Mouse (Mus musculus): ENCODE results near the gene Tgfbr2. TPM values are rescaled to one million over a fixed set of nuclear protein-coding genes. Genes with fewer than 3 reads are reported as not detected.
"Not testable (repeated sequence)": the region's sequence is repeated elsewhere in the genome, so short reads cannot be mapped to it uniquely, and the experiment has no call there.

Tgfbr2 gene
- polyA plus RNA-seq, 1 experiment from 2014 or later, result 108 TPM

GRCm38 (mm10) chr9:116083726-116084323, 91.3 kb downstream of the Tgfbr2 start:
- POLR2A ChIA-PET, result no interaction called here
- no peaks in the 10 kb centered on the region for H3K27me3 ChIP-seq
- no peak for ATAC-seq
- CTCF ChIA-PET, result interaction anchor here (1.0 kb wide), 2 partner anchors 11 to 12 kb away, joined by 3 to 4 read pairs; no protein-coding TSS in a partner anchor
- no peak for DNase-seq (ENCODE audit: low read depth, low spot score)
- in situ Hi-C loops (cut with MboI; ENCODE audit: low pct_unique_long_range_greater_than_20kb), result loop anchor here (10.0 kb wide), 1 partner anchor 301 kb away; no protein-coding TSS in a partner anchor
- TF ChIP-seq CTCF (IDR thresholded peaks at IDR 0.05), result no peak

GRCm38 (mm10) chr9:116083300-116083699, 91.9 kb downstream of the Tgfbr2 start:
- ChIA-PET CTCF (interaction anchor here (1.0 kb wide), 2 partner anchors 11 to 12 kb away, joined by 3 to 4 read pairs; no protein-coding TSS in a partner anchor), POLR2A (no interaction called here)
- H3K27me3 ChIP-seq, result no peaks in the 10 kb centered on the region
- in situ Hi-C loops (cut with MboI; ENCODE audit: low pct_unique_long_range_greater_than_20kb), result loop anchor here (10.0 kb wide), 1 partner anchor 302 kb away; no protein-coding TSS in a partner anchor
- ATAC-seq (no peak), DNase-seq (ENCODE audit: low read depth, low spot score) (no peak)
- no peak for TF ChIP-seq CTCF (IDR thresholded peaks at IDR 0.05)

DNA sequence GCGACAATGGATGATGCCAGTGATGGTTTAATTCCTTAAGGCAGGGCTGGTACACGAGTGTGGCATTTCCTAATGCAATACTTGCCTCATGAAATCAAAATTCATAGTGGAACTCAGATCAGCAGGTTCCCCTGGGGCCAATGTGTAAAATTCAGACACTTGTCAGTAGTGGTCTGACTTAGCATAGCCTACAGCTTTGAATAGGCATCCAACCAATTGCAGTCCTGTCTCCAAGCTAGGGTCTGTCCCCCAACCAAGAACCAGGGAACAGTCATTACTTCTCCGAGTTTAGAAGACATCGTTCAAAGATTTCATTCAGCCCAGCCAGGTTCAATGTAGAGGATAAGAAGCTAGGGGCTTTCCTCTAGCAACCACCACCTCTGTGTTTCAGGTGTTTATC, 93.4 kb downstream of the Tgfbr2 start:
- in situ Hi-C loops (cut with MboI; ENCODE audit: low pct_unique_long_range_greater_than_20kb), result loop anchor here (10.0 kb wide), 1 partner anchor 303 kb away; no protein-coding TSS in a partner anchor
- H3K27me3 ChIP-seq, result no peaks in the 10 kb centered on the region
- ATAC-seq (no peak), DNase-seq (ENCODE audit: low read depth, low spot score) (no peak)
- no peak for TF ChIP-seq CTCF (IDR thresholded peaks at IDR 0.05)
- ChIA-PET CTCF (interaction anchor here (1.1 kb wide), 1 partner anchor 22 kb away, joined by 3 read pairs; no protein-coding TSS in a partner anchor), POLR2A (no interaction called here)

DNA sequence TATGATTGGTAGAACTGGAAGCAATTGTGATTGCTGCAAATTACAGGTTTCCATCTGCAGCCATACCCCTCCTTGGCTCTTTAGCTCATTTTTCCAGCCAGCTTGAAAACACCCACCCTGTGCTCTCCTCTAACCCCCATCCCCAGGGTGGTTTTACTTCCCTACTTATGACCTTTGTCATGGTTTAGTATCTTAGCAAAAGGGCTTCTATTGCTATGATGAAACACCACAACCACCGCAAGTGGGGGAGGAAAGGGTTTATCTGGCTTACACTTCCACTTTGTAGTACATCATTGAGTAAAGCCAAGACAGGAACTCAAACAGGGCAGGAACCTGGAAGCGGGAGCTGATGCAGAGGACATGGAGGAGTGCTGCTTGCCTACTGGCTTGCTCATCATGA, 97.7 kb downstream of the Tgfbr2 start:
- ATAC-seq, result no peak
- in situ Hi-C loops (cut with MboI; ENCODE audit: low pct_unique_long_range_greater_than_20kb), result no loop called here
- ChIA-PET POLR2A (no interaction called here), CTCF (interaction anchor here (1.5 to 1.8 kb wide), 3 partner anchors 8 to 17 kb away, joined by 5 to 6 read pairs (median 6); no protein-coding TSS in a partner anchor)
- TF ChIP-seq CTCF (IDR thresholded peaks at IDR 0.05), result no peak
- DNase-seq (ENCODE audit: low read depth, low spot score), result no peak
- no peaks in the 10 kb centered on the region for H3K27me3 ChIP-seq

- ATAC-seq, result no peak
- in situ Hi-C loops (cut with MboI; ENCODE audit: low pct_unique_long_range_greater_than_20kb), result no loop called here
- no peak for TF ChIP-seq CTCF (IDR thresholded peaks at IDR 0.05)
- H3K27me3 ChIP-seq, result no peaks in the 10 kb centered on the region
- ChIA-PET POLR2A (no interaction called here), CTCF (interaction anchor here (1.6 kb wide), 1 partner anchor 8 kb away, joined by 5 read pairs; no protein-coding TSS in a partner anchor)
- DNase-seq (ENCODE audit: low read depth, low spot score), result no peak
These were observed 98.2 kb downstream of the Tgfbr2 start for GRCm38 (mm10) chr9:116076946-116077345.

DNA sequence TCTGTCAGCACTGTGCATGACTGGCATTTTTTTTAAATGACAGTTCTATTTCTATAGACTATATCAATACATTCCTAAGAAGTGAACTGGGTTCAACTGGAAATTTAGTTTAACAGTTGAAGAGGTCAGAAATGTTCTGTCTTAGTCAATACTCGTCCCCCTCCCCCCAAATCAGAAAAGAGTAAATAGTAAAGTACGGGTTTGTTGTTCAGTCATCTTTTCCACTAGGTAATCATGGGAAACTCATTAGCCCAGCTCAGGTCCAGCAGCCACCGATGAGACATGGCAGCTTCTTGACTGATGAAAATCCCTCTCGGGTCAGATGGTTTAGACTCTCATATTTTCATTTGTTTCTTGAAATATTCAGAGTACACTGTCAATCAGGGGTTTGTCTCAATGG, 99.0 kb downstream of the Tgfbr2 start:
- DNase-seq (ENCODE audit: low read depth, low spot score), result no peak
- in situ Hi-C loops (cut with MboI; ENCODE audit: low pct_unique_long_range_greater_than_20kb), result no loop called here
- no peaks in the 10 kb centered on the region for H3K27me3 ChIP-seq
- no peak for TF ChIP-seq CTCF (IDR thresholded peaks at IDR 0.05)
- no peak for ATAC-seq
- ChIA-PET CTCF (no interaction called here), POLR2A (no interaction called here)

DNA sequence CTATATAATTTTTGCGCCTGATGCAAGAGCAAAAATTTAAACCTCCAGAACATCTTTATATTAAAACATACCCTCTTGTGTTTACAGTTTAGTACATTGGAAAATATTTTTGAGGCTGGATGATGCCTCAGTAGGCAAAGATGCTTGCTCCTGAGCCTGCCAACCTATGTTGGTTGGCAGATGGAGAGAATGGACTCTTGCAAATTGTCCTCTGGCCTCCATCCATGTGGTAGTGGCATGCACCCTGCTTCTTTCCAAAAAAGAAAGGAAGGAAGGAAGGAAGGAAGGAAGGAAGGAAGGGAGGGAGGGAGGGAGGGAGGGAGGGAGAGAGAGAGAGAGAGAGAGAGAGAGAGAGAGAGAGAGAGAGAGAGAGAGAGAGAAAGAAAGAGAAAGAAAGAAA, 103.6 kb downstream of the Tgfbr2 start:
- ATAC-seq; in situ Hi-C loops (cut with MboI; ENCODE audit: low pct_unique_long_range_greater_than_20kb): not testable (repeated sequence)

GRCm38 (mm10) chr9:116064774-116065173, 110.4 kb downstream of the Tgfbr2 start:
- DNase-seq (ENCODE audit: low read depth, low spot score) (no peak), ATAC-seq (no peak)
- H3K27me3 ChIP-seq, result no peaks in the 10 kb centered on the region
- in situ Hi-C loops (cut with MboI; ENCODE audit: low pct_unique_long_range_greater_than_20kb), result loop anchor here (5.0 kb wide), 1 partner anchor 488 kb away; no protein-coding TSS in a partner anchor
- no peak for TF ChIP-seq CTCF (IDR thresholded peaks at IDR 0.05)
- ChIA-PET POLR2A (no interaction called here), CTCF (no interaction called here)

More for the DNA sequence above, 103.6 kb downstream of the Tgfbr2 start:
- H3K27me3 ChIP-seq; CTCF ChIA-PET; DNase-seq (ENCODE audit: low read depth, low spot score); POLR2A ChIA-PET: not testable (repeated sequence)

DNA sequence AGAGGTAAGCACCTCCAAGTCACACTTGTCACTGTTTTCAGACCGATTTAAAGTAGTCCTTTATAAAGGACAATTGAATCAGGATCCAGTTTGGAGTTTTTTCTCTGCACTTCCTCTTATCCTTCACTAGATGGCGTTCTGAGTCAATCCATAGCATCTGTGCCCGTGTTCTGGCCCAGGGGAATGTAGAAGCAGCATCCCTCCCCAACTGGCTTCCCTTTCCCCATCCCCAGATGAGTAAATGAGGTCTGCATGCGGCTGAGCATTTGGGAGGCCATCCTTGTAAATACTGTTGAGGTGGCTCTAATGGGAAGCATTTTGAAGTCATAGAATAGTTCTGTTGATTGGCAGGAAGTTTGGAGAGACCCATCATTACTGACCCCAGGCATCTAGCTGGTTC, 114.5 kb downstream of the Tgfbr2 start:
- ATAC-seq (no peak), DNase-seq (ENCODE audit: low read depth, low spot score) (no peak)
- CTCF ChIA-PET, result interaction anchor here (1.1 to 2.0 kb wide), 4 partner anchors 12 to 323 kb away, joined by 3 to 8 read pairs (median 6); no protein-coding TSS in a partner anchor

DNA sequence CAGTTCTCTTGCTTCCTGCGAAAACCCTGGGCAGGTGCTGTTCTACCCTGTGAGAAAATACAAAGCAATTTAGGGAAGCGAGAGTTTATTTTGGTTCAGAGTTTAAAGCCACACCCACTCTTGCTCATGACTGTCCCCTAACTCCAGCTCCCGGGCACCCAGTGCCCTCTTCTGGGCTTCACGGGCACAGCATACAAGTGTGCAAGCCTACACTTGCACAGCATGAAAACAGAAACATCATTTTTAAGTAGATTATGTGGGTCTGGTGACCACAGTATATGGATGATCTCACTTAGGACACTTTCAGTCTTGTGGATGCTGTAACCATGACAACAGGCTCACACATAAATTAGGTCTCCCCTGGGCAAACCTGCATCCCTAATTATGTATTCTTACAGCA, 116.0 kb downstream of the Tgfbr2 start:
- H3K27me3 ChIP-seq, result no peaks in the 10 kb centered on the region
- ChIA-PET CTCF (no interaction called here), POLR2A (no interaction called here)
- DNase-seq (ENCODE audit: low read depth, low spot score) (no peak), ATAC-seq (no peak)
- TF ChIP-seq CTCF (IDR thresholded peaks at IDR 0.05), result peak; percentile 57
- in situ Hi-C loops (cut with MboI; ENCODE audit: low pct_unique_long_range_greater_than_20kb), result no loop called here

More for the DNA sequence above, 114.5 kb downstream of the Tgfbr2 start:
- TF ChIP-seq CTCF (IDR thresholded peaks at IDR 0.05), result peak; percentile 81
- no peaks in the 10 kb centered on the region for H3K27me3 ChIP-seq
- in situ Hi-C loops (cut with MboI; ENCODE audit: low pct_unique_long_range_greater_than_20kb), result loop anchor here (5.0 kb wide), 1 partner anchor 492 kb away; no protein-coding TSS in a partner anchor
- POLR2A ChIA-PET, result no interaction called here

DNA sequence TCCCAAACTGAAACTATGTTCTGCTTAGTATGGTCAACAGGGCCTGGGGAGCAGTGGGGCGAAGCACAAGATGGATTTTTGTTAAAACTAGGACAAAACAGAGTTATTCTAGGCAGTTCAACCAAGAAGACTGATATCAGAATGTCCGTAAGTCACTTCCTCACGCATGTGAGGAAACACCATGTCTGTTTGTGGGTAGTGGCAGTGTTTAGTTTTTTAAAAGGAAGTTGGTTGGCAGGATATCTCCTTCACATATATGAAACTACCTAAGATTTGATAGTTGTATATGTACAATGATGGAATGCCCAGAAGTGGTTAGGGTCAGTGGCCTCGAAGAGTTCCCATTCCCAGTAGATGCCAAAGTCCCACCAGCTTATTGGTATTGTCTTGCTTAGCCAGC, 116.7 kb downstream of the Tgfbr2 start:
- ChIA-PET POLR2A (no interaction called here), CTCF (interaction anchor here (1.2 kb wide), 1 partner anchor 17 kb away, joined by 3 read pairs; no protein-coding TSS in a partner anchor)
- ATAC-seq, result no peak
- H3K27me3 ChIP-seq, result no peaks in the 10 kb centered on the region
- no peak for TF ChIP-seq CTCF (IDR thresholded peaks at IDR 0.05)
- no peak for DNase-seq (ENCODE audit: low read depth, low spot score)
- in situ Hi-C loops (cut with MboI; ENCODE audit: low pct_unique_long_range_greater_than_20kb), result no loop called here
